Mouse (Mus musculus) small intestine, adult 2 months (tissue): ENCODE data around the gene Dock8.

ENCODE experiments used
- CTCF ChIP-seq: fragments of 200-500 bp; IDR thresholded peaks from 2 replicates; pipeline ENCODE4 v1.5.1; 2012; ENCODE audit warnings: low read depth, mild to moderate bottlenecking, control low read depth, inconsistent platforms, low read length, moderate library complexity, mixed read lengths; ENCODE audit not compliant: insufficient replicate concordance, insufficient read length; ENCODE audit errors: extremely low read depth
- POLR2A ChIP-seq: fragments of 200-500 bp; IDR thresholded peaks from 2 replicates; pipeline ENCODE4 v1.6.1; 2012; ENCODE audit warnings: low read depth, mild to moderate bottlenecking, control low read depth, inconsistent platforms, low read length, moderate library complexity

GRCm38 (mm10) chr19:25186316-25186715 lies 187.0 kb downstream of the Dock8 start:
- TF ChIP-seq POLR2A (no peak), CTCF (no peak)
